Mouse (Mus musculus) neutrophil, adult 65 days (primary cell): ENCODE data around the gene Cse1l. TPM values are rescaled to one million over a fixed set of nuclear protein-coding genes. Genes with fewer than 3 reads are reported as not detected.

ENCODE experiments used
- total RNA-seq: library from RNA; stranded (reverse); gene quantifications from 2 replicates; pipeline ENCODE4 v1.2.4, GENCODE M21; 2023

Cse1l gene
- total RNA-seq: 33.4 and 40.3 TPM in 2 replicates

DNA sequence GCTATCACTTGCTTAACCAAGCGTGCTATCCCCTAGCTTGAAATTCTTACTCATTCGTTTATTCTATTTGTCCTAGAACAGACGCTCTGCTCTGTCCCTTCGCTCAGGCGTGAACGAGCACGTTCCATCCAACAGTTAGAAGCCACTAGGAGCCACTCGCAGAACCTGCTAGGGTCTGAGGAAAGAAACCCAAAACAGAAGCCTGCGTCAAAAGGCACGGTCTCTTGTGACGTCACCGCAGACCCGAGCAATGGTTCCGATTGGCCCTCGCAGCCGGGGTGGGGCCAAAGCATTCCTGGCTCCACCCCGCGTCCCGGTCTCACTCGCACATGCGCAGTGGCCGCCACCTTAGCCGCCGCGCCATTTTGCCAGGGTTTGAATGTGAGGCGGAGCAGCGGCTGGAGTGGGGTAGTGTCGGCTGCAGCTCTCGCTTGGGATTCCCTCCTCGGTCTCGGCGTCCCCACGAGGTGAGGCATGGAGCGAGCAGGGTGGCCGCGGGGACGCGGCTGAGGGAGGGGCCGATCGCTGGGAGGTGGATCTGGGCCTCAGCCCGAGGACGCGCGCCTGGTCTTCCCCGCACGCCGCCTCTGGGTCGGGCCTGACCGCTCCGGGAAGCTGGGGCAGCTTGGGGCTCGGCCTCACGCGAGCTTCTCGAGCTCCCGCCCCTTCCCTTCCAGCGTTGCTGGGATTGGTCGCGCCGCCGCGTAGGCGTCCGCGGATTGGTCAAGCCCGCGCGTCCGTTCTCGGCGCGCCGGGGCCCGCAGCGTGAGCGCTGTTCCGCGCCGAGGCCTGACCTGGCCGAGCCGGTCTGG is at the start of gene Cse1l:
Gene Cse1l (plus strand): TSS at position 330 of the 812 bp plus-strand sequence.

Other genes starting within 250 kb of the Cse1l start
- 191 and 259 TPM in 2 replicates for gene Prex1, start 192.2 kb upstream of the Cse1l start, total RNA-seq
- gene Trp53rkb, start 113.5 kb upstream of the Cse1l start, total RNA-seq: 3.3 and 4.0 TPM in 2 replicates
- gene Arfgef2, start 100.5 kb upstream of the Cse1l start, total RNA-seq: 43.0 and 52.8 TPM in 2 replicates
- 44.7 and 67.0 TPM in 2 replicates for gene Stau1, start 90.3 kb downstream of the Cse1l start, total RNA-seq
- 30.3 and 41.1 TPM in 2 replicates for gene Ddx27, start 109.2 kb downstream of the Cse1l start, total RNA-seq
- 57.8 and 59.8 TPM in 2 replicates for gene Znfx1, start 157.0 kb downstream of the Cse1l start, total RNA-seq